8 mouse cellular contexts compared by ENCODE assay signal in the genomic region with DNA sequence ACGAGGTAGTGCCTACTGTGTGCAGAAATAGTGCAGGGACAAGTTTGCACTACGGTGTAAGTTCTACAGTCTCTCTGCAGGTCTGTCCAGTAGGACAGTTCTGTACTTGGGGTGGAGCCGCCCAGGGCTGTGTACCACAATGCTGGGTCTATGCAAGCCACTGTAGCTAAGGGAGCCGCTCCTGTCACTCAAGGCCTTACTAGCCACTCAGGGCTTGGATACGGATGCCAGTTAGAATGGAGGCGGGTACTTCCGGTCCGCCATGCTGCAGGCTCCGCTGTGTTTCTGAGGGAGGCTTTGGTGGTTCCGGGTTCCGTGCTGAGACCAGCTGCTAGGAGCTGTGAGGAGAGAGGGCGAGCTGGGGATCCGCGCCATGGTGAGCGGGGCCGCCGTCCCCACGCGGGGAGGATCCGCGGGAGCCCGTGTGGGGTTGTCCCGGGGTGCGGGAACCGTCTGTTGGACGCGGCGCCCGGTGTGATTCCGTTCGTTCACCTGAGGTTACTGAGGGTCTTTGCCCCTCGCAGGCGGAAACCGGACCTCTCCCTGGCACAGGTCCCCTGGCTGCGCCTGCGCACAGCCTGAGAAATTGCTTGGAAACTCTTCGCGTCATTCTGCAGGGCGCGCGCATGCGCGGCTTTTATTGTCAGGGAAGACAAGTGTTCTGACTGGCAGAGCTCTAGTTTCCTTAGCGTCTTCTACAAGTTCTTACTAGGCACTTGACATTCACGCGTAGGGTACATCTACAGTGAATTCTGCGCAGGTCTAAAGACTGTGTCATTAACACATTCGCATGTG. TPM values are rescaled to one million over a fixed set of nuclear protein-coding genes. Genes with fewer than 3 reads are reported as not detected.
DNase-seq lines count a peak whose midpoint lies in the region; ATAC-seq and TF ChIP-seq lines count a peak whose summit lies in the region.
"Not testable (repeated sequence)": the region's sequence is repeated elsewhere in the genome, so short reads cannot be mapped to it uniquely, and the experiment has no call there.

No protein-coding gene starts in this region.

- peak; percentile 100 for ATAC-seq in limb, embryonic 12.5 days (ENCODE audit: insufficient number of reproducible peaks, insufficient read depth, low FRiP score, low TSS enrichment, low read depth)
- ATAC-seq in midbrain, embryonic 13.5 days, result peak; percentile 100

- H3K9ac ChIP-seq in limb, embryonic 12.5 days (replicated peaks), result not testable (repeated sequence)
- H3K9ac ChIP-seq in midbrain, embryonic 13.5 days (replicated peaks), result 0 out of 2 replicates have a peak overlapping the region, but pooled peaks have one; percentile 28

- peaks cover 11% of the 10 kb centered on the region; the same call in 1 of the 2 replicates for H3K9me3 ChIP-seq in limb, embryonic 12.5 days
- not testable (repeated sequence) for H3K9me3 ChIP-seq in midbrain, embryonic 13.5 days

- peak overlapping the region; percentile 45 for H3K4me2 ChIP-seq in limb, embryonic 12.5 days
- peak overlapping the region; percentile 49 for H3K4me2 ChIP-seq in midbrain, embryonic 13.5 days (replicated peaks)

- H3K27me3 ChIP-seq in limb, embryonic 12.5 days; midbrain, embryonic 13.5 days: not testable (repeated sequence)

- 2% methylated on average over 12 of the region's 48 CpGs for WGBS in limb, embryonic 12.5 days
- 2% methylated on average over 14 of the region's 48 CpGs for WGBS in midbrain, embryonic 13.5 days

- H3K36me3 ChIP-seq in limb, embryonic 12.5 days, result peaks cover 17% of the 10 kb centered on the region
- peaks cover 23% of the 10 kb centered on the region for H3K36me3 ChIP-seq in midbrain, embryonic 13.5 days

- H3K27ac ChIP-seq in embryonic fibroblast, embryonic 13.5 days (ENCODE audit: insufficient read depth, low read length); limb, embryonic 12.5 days; midbrain, embryonic 13.5 days: not testable (repeated sequence)

- not testable (repeated sequence) for TF ChIP-seq POLR2A in embryonic fibroblast, embryonic 13.5 days (IDR thresholded peaks at IDR 0.05; ENCODE audit: low read depth, low read length)

- DNase-seq in B cell, adult 2 months, result peak; percentile 67 to 70
- DNase-seq in brain, adult 2 months (ENCODE audit: low read depth, low spot score), result peak; percentile 91
- peak; percentile 44 to 58 for DNase-seq in heart, adult 9 months (ENCODE audit: low spot score in 2 of 2)
- peak; percentile 63 to 75 for DNase-seq in kidney, adult 8-10 months
- DNase-seq in spleen, adult 12 weeks (ENCODE audit: low spot score), result peak; percentile 67

- H3K4me1 ChIP-seq in embryonic fibroblast, embryonic 13.5 days (ENCODE audit: control insufficient read depth, insufficient read depth, low read length); limb, embryonic 12.5 days (replicated peaks); midbrain, embryonic 13.5 days (replicated peaks): not testable (repeated sequence)

- TF ChIP-seq CTCF in embryonic fibroblast, embryonic 13.5 days (IDR thresholded peaks at IDR 0.05; ENCODE audit: borderline replicate concordance, insufficient read depth, low read length), result not testable (repeated sequence)

- H3K4me3 ChIP-seq in embryonic fibroblast, embryonic 13.5 days (ENCODE audit: insufficient read depth, low read length), result peak overlapping the region; percentile 39
- peak overlapping the region; percentile 34 for H3K4me3 ChIP-seq in limb, embryonic 12.5 days (replicated peaks)
- H3K4me3 ChIP-seq in midbrain, embryonic 13.5 days (replicated peaks), result peak overlapping the region; percentile 38

RNA-seq across cellular contexts. Expression of gene Zfp873, which starts 51.0 kb away (rescaled TPM):
- 3.8 and 6.9 TPM in 2 replicates for polyA plus RNA-seq in embryonic fibroblast, embryonic 13.5 days (2011; ENCODE audit: insufficient read length, low read depth, missing spikeins)
- polyA plus RNA-seq in limb, embryonic 12.5 days (2016; fragmentation: Nextera tagmentation; extraction: Ambion mirVana), result 16.8 and 17.5 TPM in 2 replicates
- 18.1 and 18.3 TPM in 2 replicates for polyA plus RNA-seq in midbrain, embryonic 13.5 days (2015; fragmentation: Nextera tagmentation; extraction: Ambion mirVana)
